Mouse (Mus musculus) bone marrow macrophage, adult 2 months (primary cell): Measurements from ENCODE around the gene Tmem74b.

Experiments
- CTCF ChIP-seq: IDR thresholded peaks from 2 replicates; pipeline ENCODE4 v1.5.1; 2012; ENCODE audit warnings: low read depth, mild to moderate bottlenecking, low read length, moderate library complexity
- POLR2A ChIP-seq: IDR thresholded peaks from 2 replicates; pipeline ENCODE4 v1.6.1; 2012; ENCODE audit warnings: mild to moderate bottlenecking, low read depth, low read length, borderline replicate concordance

GRCm38 (mm10) chr2:151756277-151757061 lies 54.7 kb downstream of the Tmem74b start:
- no peak for TF ChIP-seq CTCF
- TF ChIP-seq POLR2A = no peak
